Mouse (Mus musculus) left cerebral cortex, adult 2 months (tissue): ENCODE data around the gene Stx5a. TPM values are rescaled to one million over a fixed set of nuclear protein-coding genes. Genes with fewer than 3 reads are reported as not detected.
"Not testable (repeated sequence)": the region's sequence is repeated elsewhere in the genome, so short reads cannot be mapped to it uniquely, and the experiment has no call there.

Source experiments
- DNase-seq, 2 experiments: peaks; one replicate each; pipeline ENCODE4 v3.0.0; 2021 to 2022; ENCODE audit warnings: low spot score in 2 of 2, mixed read lengths in 1 of 2; ENCODE audit errors: extremely low spot score in 1 of 2
- H3K27ac ChIP-seq: fragments of 200-600 bp; 2 replicates; pipeline ENCODE4 v1.8.1; 2022
- H3K4me3 ChIP-seq: fragments of 200-600 bp; 2 replicates; pipeline ENCODE4 v1.8.1; 2022
- CTCF ChIP-seq: fragments of 200-600 bp; IDR thresholded peaks from 2 replicates; pipeline ENCODE4 v1.8.1; 2022; ENCODE audit warnings: antibody characterized with exemption, mild to moderate bottlenecking, moderate library complexity
- intact Hi-C: fragments of 180-260 bp; cut with DNase I; formaldehyde crosslinking; loops from one replicate; pipeline ENCODE4 v1.15.1; 2025
- total RNA-seq, 2 experiments: library from RNA; stranded (reverse); gene quantifications; 2 replicates each; pipeline ENCODE4 v1.2.3; 2021

Stx5a gene
- total RNA-seq, 2 experiments from 2014 or later, result 71.2 to 77.9 TPM

DNA sequence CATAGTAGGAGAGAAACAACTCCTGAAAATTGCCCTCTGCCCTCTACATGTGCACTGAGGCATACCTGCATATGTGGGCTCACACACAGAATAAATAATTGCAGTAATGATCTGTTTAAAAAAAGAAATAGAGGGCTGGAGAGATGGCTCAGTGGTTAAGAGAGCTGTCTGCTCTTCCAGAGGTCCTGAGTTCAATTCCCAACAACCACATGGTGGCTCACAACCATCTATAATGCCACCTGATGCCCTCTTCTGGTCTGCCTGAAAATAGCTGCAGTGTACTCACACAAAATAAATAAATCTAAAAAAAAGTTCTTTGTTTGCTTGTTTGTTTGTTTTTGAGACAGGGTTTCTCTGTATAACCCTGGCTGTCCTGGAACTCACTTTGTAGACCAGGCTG, 22.2 kb upstream of the Stx5a start:
- not testable (repeated sequence) for DNase-seq, H3K4me3 ChIP-seq, H3K27ac ChIP-seq
- intact Hi-C loops, result loop anchor here (2.0 kb wide), 1 partner anchor 150 kb away; no protein-coding TSS in a partner anchor
- TF ChIP-seq CTCF, result peak; percentile 44

DNA sequence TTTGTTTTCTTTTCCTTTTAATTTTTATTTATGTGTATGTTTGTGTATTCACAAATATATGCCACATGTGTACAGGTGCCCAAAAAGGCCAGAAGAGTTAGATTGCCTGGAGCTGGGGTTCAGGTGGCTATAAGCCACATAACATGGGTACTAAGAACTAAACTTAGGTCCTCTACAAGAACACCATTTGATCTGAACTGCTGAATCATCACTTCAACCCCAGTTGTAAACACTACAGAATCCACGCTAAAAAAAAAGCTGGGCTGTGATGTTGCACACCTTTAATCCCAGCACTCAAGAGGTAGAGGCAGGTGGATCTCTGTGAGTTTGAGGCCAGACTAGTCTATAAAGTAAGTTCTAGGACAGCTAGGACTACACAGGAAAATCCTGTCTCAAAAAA, 19.8 kb upstream of the Stx5a start:
- DNase-seq, result no peak
- no peak for TF ChIP-seq CTCF
- intact Hi-C loops, result no loop called here
- Histone ChIP-seq H3K4me3 (peak overlapping the region; percentile 95), H3K27ac (no peak overlapping the region)

DNA sequence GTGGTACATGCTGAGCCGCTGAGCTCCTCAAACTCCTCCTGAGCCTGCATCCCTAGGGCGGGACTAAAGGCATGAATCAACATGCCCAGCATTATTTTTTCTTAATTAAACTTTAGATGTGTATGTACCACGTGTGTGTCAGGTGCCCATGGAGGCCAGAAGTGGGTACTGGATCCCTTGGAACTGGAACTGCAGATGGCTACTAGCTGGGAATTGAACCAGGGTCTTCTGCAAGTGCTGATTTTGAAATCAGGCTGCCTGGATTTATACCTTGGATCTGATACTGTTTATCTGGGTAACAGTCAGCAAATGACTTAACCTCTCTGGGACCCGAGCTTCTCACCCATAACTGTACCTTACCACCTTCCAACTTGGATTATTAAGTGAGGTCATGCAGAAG, 19.2 kb upstream of the Stx5a start:
- TF ChIP-seq CTCF, result no peak
- no peak for DNase-seq
- intact Hi-C loops, result no loop called here
- Histone ChIP-seq H3K27ac (peak overlapping the region; percentile 95; the same call in 1 of the 2 replicates), H3K4me3 (peak overlapping the region; percentile 95)

DNA sequence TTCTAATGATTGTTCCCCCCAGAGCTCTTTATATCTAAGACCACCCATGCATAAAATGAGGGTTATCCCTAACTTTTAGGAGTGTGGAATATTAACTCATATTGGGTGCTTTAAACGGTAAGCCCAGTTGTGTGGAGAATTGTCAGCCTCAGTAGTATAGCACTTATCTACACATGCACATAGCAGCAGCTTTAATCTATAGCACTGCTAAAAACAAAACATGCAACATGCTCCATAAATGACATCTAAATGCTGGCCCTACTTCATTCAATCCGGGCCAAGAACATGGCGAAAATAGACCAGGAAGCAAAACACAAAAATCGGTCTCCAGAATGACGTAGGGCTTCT, 18.7 kb upstream of the Stx5a start:
- Histone ChIP-seq H3K27ac (peak overlapping the region; percentile 95), H3K4me3 (peak overlapping the region; percentile 95)
- no peak for DNase-seq
- no peak for TF ChIP-seq CTCF
- intact Hi-C loops, result no loop called here

- peak within 1 kb of the TSS; percentile 95 for H3K27ac ChIP-seq
- intact Hi-C loops, result no loop called here
- no peak; the same call in 1 of the 2 replicates for TF ChIP-seq CTCF
- peak within 1 kb of the TSS; percentile 95 for H3K4me3 ChIP-seq
- peak; percentile 96 to 97 for DNase-seq
Observed at GRCm38 (mm10) chr19:8722907-8723573, 18.2 kb upstream of the Stx5a start, which contains the start of gene Slc3a2. TSS of gene Slc3a2 (minus strand) at chr19:8723369.

DNA sequence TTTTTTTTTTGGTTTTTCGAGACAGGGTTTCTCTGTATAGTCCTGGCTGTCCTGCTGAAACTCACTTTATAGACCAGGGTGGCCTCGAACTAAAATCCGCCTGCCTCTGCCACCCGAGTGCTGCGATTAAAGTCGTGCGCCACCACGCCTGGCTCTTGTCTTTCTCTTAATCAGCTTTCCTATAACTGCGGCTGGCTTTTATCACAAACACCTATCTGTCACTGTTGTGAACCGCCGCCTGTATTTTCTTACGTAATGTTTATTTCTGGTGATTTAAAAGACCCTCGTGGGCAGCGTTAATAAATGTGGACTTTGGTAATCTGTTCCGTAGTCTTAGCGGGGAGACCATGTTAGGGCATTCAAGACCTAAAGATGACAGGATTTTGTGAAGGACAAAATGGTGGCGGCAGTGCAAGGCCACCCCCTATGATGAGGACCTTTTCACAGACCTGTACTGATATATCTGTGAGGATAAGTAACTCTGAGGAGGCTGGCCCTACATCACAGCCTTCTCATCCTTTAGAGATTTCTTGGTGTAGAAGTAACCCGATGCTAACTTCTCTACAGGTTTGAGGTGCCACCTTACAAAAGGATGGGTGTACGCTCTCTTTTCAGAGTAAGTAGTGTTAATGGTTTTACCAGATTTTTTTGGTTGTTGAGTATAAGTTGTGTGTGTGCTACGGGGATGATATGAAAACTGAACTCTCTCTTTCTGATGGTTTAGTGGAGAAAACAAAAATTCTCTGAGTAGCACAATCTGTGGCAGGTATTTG, 17.5 kb upstream of the Stx5a start:
- intact Hi-C loops, result no loop called here
- peak overlapping the region; percentile 91 for H3K27ac ChIP-seq
- H3K4me3 ChIP-seq, result peak overlapping the region; percentile 95
- no peak for DNase-seq
- TF ChIP-seq CTCF, result no peak

DNA sequence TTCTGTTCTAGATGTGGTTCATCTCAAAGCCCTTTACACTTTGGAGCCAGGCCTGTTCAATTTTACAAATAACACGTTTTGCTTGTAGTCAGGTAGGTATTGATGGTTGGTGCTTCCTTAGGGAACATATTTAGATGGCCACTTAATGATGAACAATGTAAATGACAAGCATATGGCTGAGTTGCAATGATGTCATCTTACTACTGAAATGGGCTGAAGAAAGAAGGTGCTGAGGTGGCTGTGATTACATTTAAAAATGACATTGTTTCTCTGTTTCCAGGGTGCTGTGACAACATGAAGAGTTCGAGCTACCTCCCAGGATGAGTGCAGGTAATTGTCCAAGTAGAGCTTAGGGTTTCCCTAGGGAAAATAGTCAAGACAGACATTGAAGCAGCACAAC, 16.8 kb upstream of the Stx5a start:
- intact Hi-C loops, result no loop called here
- no peak for TF ChIP-seq CTCF
- peak overlapping the region; percentile 95 for H3K4me3 ChIP-seq
- no peak overlapping the region for H3K27ac ChIP-seq
- DNase-seq, result no peak

- no peak for TF ChIP-seq CTCF
- Histone ChIP-seq H3K4me3 (no peak overlapping the region), H3K27ac (no peak overlapping the region)
- intact Hi-C loops, result no loop called here
- DNase-seq, result no peak
Observed at GRCm38 (mm10) chr19:8725081-8725613, 16.1 kb upstream of the Stx5a start.

DNA sequence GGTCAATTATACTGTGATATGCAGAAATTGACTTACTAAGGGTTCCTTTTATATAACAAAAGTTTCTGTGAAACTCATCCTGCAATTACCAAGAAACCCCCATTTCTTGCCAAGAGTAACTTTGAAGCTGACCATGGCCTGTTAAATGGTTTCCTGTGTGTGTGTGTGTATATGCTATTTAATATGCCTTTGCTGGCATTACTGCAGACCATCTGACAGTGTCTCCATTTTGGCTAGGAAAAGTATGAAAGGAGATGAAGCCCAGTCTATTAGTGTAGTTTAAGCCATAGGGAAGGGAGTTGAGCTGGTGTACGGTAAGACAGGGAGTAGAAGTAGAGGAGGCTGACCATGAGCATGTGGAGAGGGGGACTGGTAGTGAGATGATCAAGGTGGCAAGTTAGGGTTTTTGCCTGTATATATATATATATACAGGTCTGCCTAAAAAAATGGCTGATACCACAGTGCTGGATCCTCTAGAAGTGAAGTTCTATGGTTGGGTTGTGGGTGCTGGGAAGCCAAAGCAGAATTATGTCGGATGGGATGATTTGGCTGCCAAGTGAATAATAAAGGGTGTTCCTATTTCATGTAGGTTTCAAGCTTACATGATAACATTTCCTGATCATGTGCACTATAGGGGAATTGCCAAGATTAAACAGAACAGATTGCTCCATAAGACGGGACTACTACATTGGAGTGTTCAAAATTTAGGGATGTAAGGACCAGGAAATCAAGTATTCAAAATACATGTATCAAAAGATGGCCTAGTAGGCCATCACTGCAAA, 14.4 kb upstream of the Stx5a start:
- DNase-seq, result no peak
- Histone ChIP-seq H3K4me3 (no peak overlapping the region), H3K27ac (no peak overlapping the region)
- no peak for TF ChIP-seq CTCF
- intact Hi-C loops, result no loop called here

DNA sequence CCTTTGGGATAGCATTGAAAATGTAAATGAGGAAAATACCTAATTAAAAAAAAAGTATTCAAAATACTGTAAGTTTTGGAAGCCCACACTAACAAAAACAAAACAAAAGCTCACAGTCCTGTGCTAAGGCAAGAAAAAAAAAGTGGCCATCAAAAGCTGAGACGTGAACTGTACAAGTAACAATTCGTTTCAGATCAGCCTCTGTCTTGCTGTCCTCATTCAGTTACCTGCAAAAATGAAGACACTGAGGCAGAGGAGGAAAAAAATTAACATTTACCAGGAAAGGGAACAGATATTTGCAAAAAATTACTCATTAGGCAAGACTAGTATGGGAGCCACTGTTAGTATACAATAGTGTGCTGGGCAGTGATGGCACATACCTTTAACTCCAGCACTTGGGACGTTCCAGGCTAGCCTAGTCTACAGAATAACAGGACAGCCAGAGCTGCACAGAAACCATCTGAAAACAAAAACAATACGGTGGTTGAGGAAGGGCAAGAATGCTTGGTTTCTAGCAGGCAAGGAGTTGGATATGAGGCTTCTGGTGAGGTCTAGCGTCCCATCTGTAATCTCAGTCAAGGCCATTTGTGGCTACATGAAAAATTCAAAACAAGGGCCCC, 13.6 kb upstream of the Stx5a start:
- Histone ChIP-seq H3K27ac (no peak overlapping the region), H3K4me3 (no peak overlapping the region)
- no peak for DNase-seq
- TF ChIP-seq CTCF, result no peak
- intact Hi-C loops, result no loop called here

DNA sequence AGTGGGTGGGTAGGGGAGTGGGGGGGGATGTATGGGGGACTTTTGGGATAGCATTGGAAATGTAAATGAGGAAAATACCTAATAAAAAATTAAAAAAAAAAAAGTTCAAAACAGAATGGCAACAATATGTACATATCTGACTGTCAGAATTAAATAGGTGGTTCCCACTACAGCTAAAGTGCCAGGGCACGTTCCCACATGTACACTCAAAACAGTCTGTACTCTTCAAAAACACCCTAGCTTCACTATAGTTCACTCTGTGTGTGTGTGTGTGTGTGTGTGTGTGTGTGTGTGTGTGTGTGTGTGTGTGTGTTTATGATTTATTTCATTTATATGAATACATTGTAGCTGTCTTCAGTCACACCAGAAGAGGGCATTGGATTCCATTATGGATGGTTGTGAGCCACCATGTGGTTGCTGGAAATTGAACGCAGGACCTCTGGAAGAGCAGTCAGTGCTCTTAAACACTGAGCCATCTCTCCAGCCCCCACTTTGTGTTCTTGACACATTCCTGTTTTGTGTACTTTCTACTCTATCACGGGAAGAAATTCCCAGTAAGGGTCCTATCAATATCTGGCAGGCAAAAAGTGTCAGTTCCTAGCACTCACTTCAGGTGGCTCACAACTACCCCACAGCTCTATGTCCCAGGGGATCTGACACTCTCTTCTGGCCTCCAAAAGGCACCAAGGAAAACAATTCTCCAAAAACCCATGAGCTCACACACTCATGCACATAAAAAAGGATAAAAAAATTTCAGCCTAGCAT, 12.7 kb upstream of the Stx5a start:
- intact Hi-C loops, H3K4me3 ChIP-seq, H3K27ac ChIP-seq, DNase-seq: not testable (repeated sequence)
